Mouse (Mus musculus): ENCODE data around the gene Wap. TPM values are rescaled to one million over a fixed set of nuclear protein-coding genes. Genes with fewer than 3 reads are reported as not detected.
"Not testable (repeated sequence)": the region's sequence is repeated elsewhere in the genome, so short reads cannot be mapped to it uniquely, and the experiment has no call there.

Wap gene
- polyA plus RNA-seq, 1 experiment from 2014 or later = not detected

DNA sequence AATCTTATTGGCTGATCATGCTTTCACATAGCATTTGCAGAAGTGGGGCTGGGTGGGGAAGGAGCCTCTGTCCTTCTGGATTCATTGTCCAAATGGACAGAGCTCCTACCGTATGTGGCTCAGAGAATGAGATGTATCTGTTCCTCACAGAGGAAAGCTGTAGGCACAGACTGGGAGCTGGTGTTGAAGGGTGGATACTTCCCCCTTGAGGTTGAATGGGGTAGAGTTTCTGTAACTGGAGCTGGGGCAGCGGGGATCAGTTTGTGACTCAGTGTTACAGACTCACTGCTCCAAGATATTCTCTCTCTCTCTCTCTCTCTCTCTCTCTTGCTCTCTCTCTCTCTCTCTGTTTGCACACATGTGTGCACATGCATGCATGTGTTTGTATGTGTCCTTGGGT is 31.6 kb upstream of the Wap start:
- Histone ChIP-seq H3K27ac (ENCODE audit: low read depth, low read length) (no peak overlapping the region), H3K4me2 (ENCODE audit: low read length) (no peak overlapping the region), H3K9ac (ENCODE audit: low read length) (no peak overlapping the region), H3K4me1 (ENCODE audit: control insufficient read depth, insufficient read depth, low read length) (no peaks in the 10 kb centered on the region), H3K9me3 (replicated peaks; ENCODE audit: control insufficient read depth, low read length) (no peaks in the 10 kb centered on the region), H3K36me3 (ENCODE audit: control insufficient read depth, insufficient read depth, low read length) (no peaks in the 10 kb centered on the region), H3K4me3 (ENCODE audit: low read depth, low read length) (no peak overlapping the region), H3K27me3 (replicated peaks; ENCODE audit: control insufficient read depth, insufficient read depth, low read length) (no peaks in the 10 kb centered on the region)
- no peak for ATAC-seq
- no peak for DNase-seq (ENCODE audit: low spot score)
- WGBS = 58% methylated on average over 2 of the region's 2 CpGs

DNA sequence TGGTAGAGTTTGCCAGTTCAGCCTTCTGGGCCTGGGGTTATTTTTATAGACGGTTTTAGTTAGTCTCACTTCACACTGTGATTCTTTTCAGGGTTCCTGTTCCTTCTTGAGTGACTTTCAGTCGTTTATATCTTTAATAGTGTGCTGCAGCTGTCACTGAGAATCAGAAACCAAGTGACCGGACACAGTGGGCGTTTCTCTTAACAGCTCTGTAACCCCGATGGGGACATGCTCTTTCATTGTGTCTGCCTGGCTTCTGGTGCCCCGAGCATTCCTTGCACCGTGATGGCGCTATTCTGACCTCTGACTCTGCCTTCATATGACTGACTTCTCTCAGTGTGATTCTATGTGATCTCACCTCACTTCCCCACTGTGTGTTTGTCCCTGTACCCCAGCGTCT is 30.6 kb upstream of the Wap start:
- H3K36me3 ChIP-seq (ENCODE audit: control insufficient read depth, insufficient read depth, low read length) = no peaks in the 10 kb centered on the region

DNA sequence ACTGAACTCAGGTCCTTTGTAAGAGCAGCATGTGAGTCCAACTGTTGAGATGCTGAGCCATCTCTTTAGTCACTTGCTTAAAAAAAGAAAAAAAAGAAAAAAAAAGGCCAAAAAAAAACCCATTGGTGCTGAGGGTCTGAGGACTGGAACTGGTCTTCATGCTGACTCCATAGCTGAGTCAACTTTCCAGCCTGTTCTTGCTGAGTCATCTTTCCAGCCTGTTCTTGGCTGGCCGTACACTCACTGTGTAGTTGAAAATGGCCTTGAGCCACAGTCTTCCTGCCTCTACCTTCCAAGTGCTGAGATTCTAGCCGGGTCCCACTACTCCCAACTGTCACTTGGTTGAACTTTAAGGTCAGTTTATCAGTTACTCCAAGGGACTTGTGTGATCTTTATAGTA is 28.2 kb upstream of the Wap start:
- H3K36me3 ChIP-seq (ENCODE audit: control insufficient read depth, insufficient read depth, low read length) = no peaks in the 10 kb centered on the region
- no peak overlapping the region for H3K27ac ChIP-seq (ENCODE audit: low read depth, low read length)
- H3K4me1 ChIP-seq (ENCODE audit: control insufficient read depth, insufficient read depth, low read length) = no peaks in the 10 kb centered on the region
- DNase-seq (ENCODE audit: low spot score) (no peak), ATAC-seq (no peak)
- WGBS = 86% methylated on average over 2 of the region's 2 CpGs
- H3K9me3 ChIP-seq (replicated peaks; ENCODE audit: control insufficient read depth, low read length) = no peaks in the 10 kb centered on the region
- no peak overlapping the region for H3K9ac ChIP-seq (ENCODE audit: low read length)
- no peaks in the 10 kb centered on the region for H3K27me3 ChIP-seq (replicated peaks; ENCODE audit: control insufficient read depth, insufficient read depth, low read length)
- no peak overlapping the region for H3K4me2 ChIP-seq (ENCODE audit: low read length)
- H3K4me3 ChIP-seq (ENCODE audit: low read depth, low read length) = no peak overlapping the region

More for the DNA sequence above, 30.6 kb upstream of the Wap start:
- Histone ChIP-seq H3K4me2 (ENCODE audit: low read length) (no peak overlapping the region), H3K4me3 (ENCODE audit: low read depth, low read length) (no peak overlapping the region), H3K9ac (ENCODE audit: low read length) (no peak overlapping the region), H3K27me3 (replicated peaks; ENCODE audit: control insufficient read depth, insufficient read depth, low read length) (no peaks in the 10 kb centered on the region), H3K9me3 (replicated peaks; ENCODE audit: control insufficient read depth, low read length) (no peaks in the 10 kb centered on the region), H3K4me1 (ENCODE audit: control insufficient read depth, insufficient read depth, low read length) (no peaks in the 10 kb centered on the region), H3K27ac (ENCODE audit: low read depth, low read length) (no peak overlapping the region)
- no peak for DNase-seq (ENCODE audit: low spot score)
- 34% methylated on average over 9 of the region's 9 CpGs for WGBS
- no peak for ATAC-seq

DNA sequence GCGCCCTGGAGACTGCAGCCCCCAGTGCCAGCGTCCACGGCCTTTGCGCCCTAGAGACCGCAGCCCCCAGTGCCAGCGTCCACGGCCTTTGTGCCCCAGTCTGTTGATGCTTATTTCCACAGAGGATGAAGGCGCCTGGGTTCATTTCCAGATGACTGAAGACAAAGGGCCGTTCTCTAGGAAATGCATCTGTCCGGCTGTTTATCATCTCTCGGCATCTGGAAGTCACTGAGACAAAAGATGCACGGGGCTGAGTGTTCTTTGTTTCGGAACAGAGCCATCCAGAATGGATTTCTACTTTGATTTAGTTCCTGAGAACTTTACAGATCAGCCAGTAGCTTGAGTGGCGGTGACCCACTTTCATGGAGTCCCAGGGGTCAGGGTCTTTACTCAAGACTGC is 22.8 kb upstream of the Wap start:
- Histone ChIP-seq H3K27ac (ENCODE audit: low read depth, low read length) (no peak overlapping the region), H3K36me3 (ENCODE audit: control insufficient read depth, insufficient read depth, low read length) (no peaks in the 10 kb centered on the region), H3K4me2 (ENCODE audit: low read length) (no peak overlapping the region), H3K9ac (ENCODE audit: low read length) (no peak overlapping the region), H3K27me3 (replicated peaks; ENCODE audit: control insufficient read depth, insufficient read depth, low read length) (no peaks in the 10 kb centered on the region), H3K4me1 (ENCODE audit: control insufficient read depth, insufficient read depth, low read length) (no peaks in the 10 kb centered on the region), H3K4me3 (ENCODE audit: low read depth, low read length) (no peak overlapping the region), H3K9me3 (replicated peaks; ENCODE audit: control insufficient read depth, low read length) (no peaks in the 10 kb centered on the region)
- DNase-seq (ENCODE audit: low spot score) = no peak
- ATAC-seq = no peak
- WGBS = 76% methylated on average over 14 of the region's 14 CpGs

DNA sequence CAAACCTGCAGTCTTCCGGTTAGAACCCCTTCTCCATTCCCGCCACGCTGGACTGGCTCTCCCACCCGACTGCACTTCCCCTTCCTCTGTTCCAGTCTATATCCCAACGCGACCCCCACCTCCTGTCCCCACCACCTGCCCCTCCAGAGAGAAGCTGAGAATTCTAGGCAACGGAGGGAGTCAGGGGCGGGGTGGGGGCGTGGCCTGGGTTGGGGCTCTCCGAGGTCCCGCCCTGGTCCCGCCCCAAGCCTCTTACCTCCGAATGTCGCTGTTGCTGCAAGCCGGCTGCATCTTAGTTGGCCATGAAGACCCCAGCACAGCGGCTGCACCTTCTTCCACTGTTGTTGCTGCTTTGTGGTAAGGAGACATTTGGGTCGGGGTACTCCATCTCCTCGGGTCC is 19.8 kb upstream of the Wap start, which contains the start of gene Ramp3:
Ramp3 (plus strand) TSS at position 251 of the 400 bp plus-strand sequence.
- H3K27ac ChIP-seq (ENCODE audit: low read depth, low read length) = no peak within 1 kb of the TSS
- H3K9me3 ChIP-seq (replicated peaks; ENCODE audit: control insufficient read depth, low read length) = no peaks in the 10 kb centered on the region
- H3K9ac ChIP-seq (ENCODE audit: low read length) = peak within 1 kb of the TSS; percentile 60
- H3K4me3 ChIP-seq (ENCODE audit: low read depth, low read length) = peak within 1 kb of the TSS; percentile 34
- no peaks in the 10 kb centered on the region for H3K36me3 ChIP-seq (ENCODE audit: control insufficient read depth, insufficient read depth, low read length)
- WGBS = 0% methylated on average over 18 of the region's 18 CpGs
- ATAC-seq = peak; percentile 75
- DNase-seq (ENCODE audit: low spot score) = peak; percentile 78
- H3K4me1 ChIP-seq (ENCODE audit: control insufficient read depth, insufficient read depth, low read length) = no peaks in the 10 kb centered on the region
- no peaks in the 10 kb centered on the region for H3K27me3 ChIP-seq (replicated peaks; ENCODE audit: control insufficient read depth, insufficient read depth, low read length)
- H3K4me2 ChIP-seq (ENCODE audit: low read length) = peak within 1 kb of the TSS; percentile 71

DNA sequence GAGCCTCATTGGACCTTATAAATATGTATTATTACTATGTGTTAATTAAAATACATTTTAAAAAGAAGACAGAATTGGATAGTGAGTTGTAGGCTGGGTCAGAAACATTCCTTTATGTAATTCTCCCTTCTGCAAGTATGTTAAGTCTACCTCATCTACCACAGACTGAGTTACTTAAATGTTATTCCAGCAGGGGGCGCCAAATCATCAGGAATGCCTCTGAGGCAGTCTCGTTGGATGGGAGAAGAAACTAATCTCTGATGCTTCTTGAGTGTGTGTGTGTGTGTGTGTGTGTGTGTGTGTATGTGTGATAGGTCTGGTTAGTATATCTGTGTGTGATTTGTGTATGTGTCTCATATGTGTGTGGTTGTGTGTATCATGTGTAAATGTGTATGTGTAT is 16.5 kb upstream of the Wap start:
- no peaks in the 10 kb centered on the region for H3K36me3 ChIP-seq (ENCODE audit: control insufficient read depth, insufficient read depth, low read length)
- 0% methylated on average over 2 of the region's 2 CpGs for WGBS
- no peaks in the 10 kb centered on the region for H3K9me3 ChIP-seq (replicated peaks; ENCODE audit: control insufficient read depth, low read length)
- no peak overlapping the region for H3K4me2 ChIP-seq (ENCODE audit: low read length)
- ATAC-seq (peak; percentile 78), DNase-seq (ENCODE audit: low spot score) (peak; percentile 96)
- H3K9ac ChIP-seq (ENCODE audit: low read length) = no peak overlapping the region
- H3K4me1 ChIP-seq (ENCODE audit: control insufficient read depth, insufficient read depth, low read length) = no peaks in the 10 kb centered on the region
- no peak overlapping the region for H3K4me3 ChIP-seq (ENCODE audit: low read depth, low read length)
- H3K27ac ChIP-seq (ENCODE audit: low read depth, low read length) = no peak overlapping the region
- H3K27me3 ChIP-seq (replicated peaks; ENCODE audit: control insufficient read depth, insufficient read depth, low read length) = no peaks in the 10 kb centered on the region

DNA sequence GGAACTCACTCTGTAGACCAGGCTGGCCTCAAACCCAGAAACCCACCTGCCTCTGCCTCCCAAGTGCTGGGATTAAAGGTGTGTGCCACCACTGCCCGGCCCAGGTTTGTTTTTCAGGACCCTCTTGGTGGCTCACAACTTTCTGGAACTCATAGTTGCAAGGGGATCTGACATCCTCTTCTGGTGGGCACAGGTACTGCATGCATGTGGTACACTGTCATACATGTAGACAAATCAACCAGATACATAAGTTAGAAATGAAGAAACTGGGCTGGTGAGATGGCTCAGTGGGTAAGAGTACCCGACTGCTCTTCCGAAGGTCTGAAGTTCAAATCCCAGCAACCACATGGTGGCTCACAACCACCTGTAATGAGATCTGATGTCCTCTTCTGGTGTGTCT is 14.5 kb upstream of the Wap start:
- not testable (repeated sequence) for H3K27ac ChIP-seq (ENCODE audit: low read depth, low read length); H3K9me3 ChIP-seq (replicated peaks; ENCODE audit: control insufficient read depth, low read length); H3K36me3 ChIP-seq (ENCODE audit: control insufficient read depth, insufficient read depth, low read length); H3K27me3 ChIP-seq (replicated peaks; ENCODE audit: control insufficient read depth, insufficient read depth, low read length); DNase-seq (ENCODE audit: low spot score); H3K9ac ChIP-seq (ENCODE audit: low read length); ATAC-seq; H3K4me3 ChIP-seq (ENCODE audit: low read depth, low read length); H3K4me1 ChIP-seq (ENCODE audit: control insufficient read depth, insufficient read depth, low read length); H3K4me2 ChIP-seq (ENCODE audit: low read length)
- WGBS = 80% methylated on average over 3 of the region's 3 CpGs

DNA sequence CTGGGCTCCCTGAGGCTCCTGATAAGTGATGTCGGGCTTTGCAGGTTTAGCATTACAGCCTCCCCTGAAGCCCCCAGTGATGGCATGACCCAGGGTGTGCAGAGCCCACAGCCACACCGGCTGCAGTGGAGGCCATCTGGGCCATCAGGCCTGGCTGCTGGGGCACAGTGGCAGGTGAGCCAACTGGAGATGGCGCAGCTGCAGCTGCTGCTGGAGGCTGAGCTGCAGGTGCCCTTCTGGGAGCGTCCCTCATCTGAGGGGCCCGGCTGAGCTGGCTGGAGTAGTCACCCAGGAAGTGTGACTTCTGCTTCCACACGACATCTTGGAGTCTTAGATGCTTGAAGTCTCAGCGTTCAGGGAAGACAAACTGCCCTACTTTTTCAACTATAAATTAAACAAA is 12.1 kb upstream of the Wap start:
- Histone ChIP-seq H3K27me3 (replicated peaks; ENCODE audit: control insufficient read depth, insufficient read depth, low read length) (no peaks in the 10 kb centered on the region), H3K9me3 (replicated peaks; ENCODE audit: control insufficient read depth, low read length) (no peaks in the 10 kb centered on the region), H3K36me3 (ENCODE audit: control insufficient read depth, insufficient read depth, low read length) (no peaks in the 10 kb centered on the region), H3K4me2 (ENCODE audit: low read length) (no peak overlapping the region), H3K4me3 (ENCODE audit: low read depth, low read length) (no peak overlapping the region), H3K27ac (ENCODE audit: low read depth, low read length) (no peak overlapping the region), H3K9ac (ENCODE audit: low read length) (no peak overlapping the region), H3K4me1 (ENCODE audit: control insufficient read depth, insufficient read depth, low read length) (no peaks in the 10 kb centered on the region)
- DNase-seq (ENCODE audit: low spot score) (no peak), ATAC-seq (no peak)
- WGBS = 74% methylated on average over 7 of the region's 7 CpGs

DNA sequence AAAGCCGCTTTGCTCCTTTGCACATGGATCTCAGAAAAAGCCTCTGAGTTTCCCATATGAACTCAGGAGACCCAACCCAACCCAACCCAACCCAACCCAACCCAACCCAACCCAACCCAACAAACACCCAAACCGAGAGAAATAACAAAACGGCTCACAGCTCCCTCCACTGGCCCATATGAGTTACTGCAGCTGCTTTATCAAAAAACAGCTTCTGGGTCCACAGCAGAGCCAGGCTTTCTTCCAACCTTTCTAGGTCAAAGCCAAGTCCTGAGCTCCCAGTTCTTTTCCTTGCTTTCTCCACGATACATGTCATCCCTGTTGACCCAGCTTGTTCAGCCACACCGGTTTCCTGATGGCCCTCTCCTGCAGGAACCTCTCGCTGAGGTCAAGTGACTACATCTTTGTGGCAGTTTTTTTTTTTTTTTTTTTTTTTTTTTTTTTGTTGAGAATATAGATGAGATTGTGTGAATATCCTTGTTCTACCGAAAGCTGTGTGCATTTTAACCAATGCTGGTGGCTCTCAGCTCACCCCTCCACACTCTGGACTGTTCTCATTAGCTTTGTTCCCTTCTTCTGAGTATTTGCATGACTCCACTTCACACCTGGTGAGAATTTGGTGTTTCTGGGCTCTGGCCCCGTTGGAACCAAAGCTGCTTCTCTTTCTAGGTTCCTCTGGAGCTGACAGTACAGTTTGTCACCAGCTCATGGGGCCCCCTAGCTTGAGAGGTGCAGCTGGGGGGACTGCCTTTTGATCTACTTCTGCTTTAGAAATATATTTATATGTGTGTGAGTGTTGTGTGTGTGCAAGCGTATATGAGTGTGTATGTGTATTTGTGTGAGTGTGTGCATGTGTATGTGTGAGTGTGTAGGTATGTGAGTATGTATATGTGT is 9.6 kb upstream of the Wap start:
- no peaks in the 10 kb centered on the region for H3K27me3 ChIP-seq (replicated peaks; ENCODE audit: control insufficient read depth, insufficient read depth, low read length)
- WGBS = 60% methylated on average over 9 of the region's 9 CpGs
- H3K27ac ChIP-seq (ENCODE audit: low read depth, low read length) = no peak overlapping the region
- H3K9me3 ChIP-seq (replicated peaks; ENCODE audit: control insufficient read depth, low read length) = no peaks in the 10 kb centered on the region
- no peak overlapping the region for H3K4me2 ChIP-seq (ENCODE audit: low read length)
- no peak overlapping the region for H3K4me3 ChIP-seq (ENCODE audit: low read depth, low read length)
- DNase-seq (ENCODE audit: low spot score) (no peak), ATAC-seq (no peak)
- no peak overlapping the region for H3K9ac ChIP-seq (ENCODE audit: low read length)
- no peaks in the 10 kb centered on the region for H3K4me1 ChIP-seq (ENCODE audit: control insufficient read depth, insufficient read depth, low read length)
- no peaks in the 10 kb centered on the region for H3K36me3 ChIP-seq (ENCODE audit: control insufficient read depth, insufficient read depth, low read length)

All from forebrain, embryonic 14.5 days (tissue).